Mouse (Mus musculus): ENCODE measurements at regions not wholly inside any gene's neighbourhood (a gene's known extent, or its start where the extent isn't known, plus 50 kb on each side); places are given as distances from the start of the nearest gene placed in this dataset.

DNA sequence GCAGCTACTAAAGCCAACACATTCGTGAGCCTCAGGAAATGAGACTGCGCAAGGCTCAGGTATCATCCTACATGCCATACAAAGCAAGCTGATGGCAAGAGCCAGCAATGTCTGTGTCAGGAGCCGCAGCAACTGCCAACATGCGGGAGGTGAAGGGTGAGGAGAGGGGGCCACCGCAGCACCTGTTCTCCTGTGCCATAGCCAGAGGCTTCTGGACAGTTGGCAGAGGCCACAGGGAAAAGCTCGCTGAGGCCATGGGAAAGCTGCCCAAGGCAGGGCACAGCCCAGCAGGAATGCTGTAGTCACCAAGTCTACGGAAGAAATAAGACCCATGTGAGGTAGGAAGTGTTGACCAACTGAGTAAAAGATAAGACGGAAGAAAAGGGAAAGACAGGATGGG lies 149.1 kb upstream of the Runx1 start:
- no peak for ATAC-seq (replicated peaks in 1 of 2; ENCODE audit: insufficient read depth in 1 of 2, low FRiP score in 2 of 2, low TSS enrichment in 1 of 2, low read depth in 1 of 2, poor library complexity in 2 of 2, severe bottlenecking in 2 of 2)

DNA sequence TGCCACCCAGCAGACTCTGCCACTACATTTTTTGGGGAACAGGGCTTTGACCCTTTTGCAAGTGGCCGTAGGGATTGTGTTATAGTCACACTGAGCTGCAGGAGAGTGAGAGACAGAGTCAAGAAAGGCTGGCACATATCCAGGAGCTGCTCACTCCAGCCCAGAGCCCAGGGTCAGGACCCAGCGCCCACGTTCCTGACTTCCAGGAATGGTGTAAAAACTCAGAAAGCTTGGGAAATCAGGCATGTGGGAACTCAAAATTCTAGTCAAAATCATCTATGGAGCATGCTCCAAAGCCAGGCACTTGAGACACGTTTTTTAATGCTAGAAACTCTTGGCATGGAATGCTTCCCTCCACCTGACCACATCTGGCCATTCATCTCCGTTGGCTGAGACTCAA lies 146.7 kb upstream of the Runx1 start:
- no peak for ATAC-seq (replicated peaks in 1 of 2; ENCODE audit: insufficient read depth in 1 of 2, low FRiP score in 2 of 2, low TSS enrichment in 1 of 2, low read depth in 1 of 2, poor library complexity in 2 of 2, severe bottlenecking in 2 of 2)

DNA sequence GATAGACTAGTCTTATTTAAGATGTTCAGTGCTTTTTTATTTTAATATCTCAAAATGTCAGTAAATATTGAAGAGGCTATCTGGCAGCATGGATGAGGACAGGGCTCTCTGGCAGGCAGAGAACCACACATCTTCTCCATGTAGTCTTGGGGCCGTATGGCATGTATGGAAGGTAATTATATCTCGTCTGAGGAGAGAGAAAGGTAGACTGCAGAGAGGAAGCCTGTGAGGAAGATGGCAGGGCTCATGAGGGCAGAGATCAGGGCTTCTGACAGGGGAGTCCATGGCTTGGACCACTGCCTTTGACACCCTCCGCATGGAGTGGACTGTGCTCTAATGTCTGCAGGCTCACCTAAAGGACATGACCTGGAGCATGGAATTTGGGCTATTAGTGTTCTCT lies 146.0 kb upstream of the Runx1 start:
- ATAC-seq (replicated peaks in 1 of 2; ENCODE audit: insufficient read depth in 1 of 2, low FRiP score in 2 of 2, low TSS enrichment in 1 of 2, low read depth in 1 of 2, poor library complexity in 2 of 2, severe bottlenecking in 2 of 2): no peak

DNA sequence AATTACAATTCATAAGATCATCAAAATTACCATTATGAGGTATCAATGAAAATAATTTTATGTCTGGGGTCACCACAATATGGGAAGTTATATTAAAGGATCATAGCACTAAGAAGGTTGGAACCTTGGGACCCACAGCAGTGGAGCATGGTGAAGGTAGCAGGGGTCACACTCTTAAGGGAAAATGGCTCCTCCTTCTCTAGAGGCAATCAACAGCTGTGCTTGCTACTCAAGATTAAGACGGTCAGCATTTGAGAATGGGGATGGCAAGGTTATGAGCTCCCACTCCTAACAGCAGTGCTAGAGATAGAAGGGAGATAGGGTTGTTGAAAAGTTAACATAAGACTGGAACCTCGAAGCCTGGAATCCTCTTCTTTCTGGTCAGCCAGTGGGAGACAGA lies 144.6 kb upstream of the Runx1 start:
- no peak for ATAC-seq (replicated peaks in 1 of 2; ENCODE audit: insufficient read depth in 1 of 2, low FRiP score in 2 of 2, low TSS enrichment in 1 of 2, low read depth in 1 of 2, poor library complexity in 2 of 2, severe bottlenecking in 2 of 2)

DNA sequence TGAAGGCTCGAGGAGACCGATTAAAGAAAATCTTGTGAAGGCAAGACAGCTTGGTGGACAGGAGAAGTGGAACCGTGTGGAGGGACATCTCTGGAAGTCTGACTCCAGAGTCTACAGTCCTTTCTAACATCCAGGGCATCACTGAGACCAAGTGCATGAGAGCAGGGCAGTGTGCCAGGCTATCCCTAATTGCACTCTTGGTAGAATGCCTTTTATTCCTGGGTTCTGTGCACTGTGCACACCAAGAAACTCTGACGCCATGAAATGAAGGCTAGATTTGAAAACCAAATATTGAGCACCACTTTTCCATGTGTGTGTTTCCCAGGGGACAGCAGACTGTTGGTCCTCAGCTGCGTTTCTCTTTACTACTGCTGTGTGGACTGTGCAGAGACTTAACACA lies 143.1 kb upstream of the Runx1 start:
- ATAC-seq (replicated peaks in 1 of 2; ENCODE audit: insufficient read depth in 1 of 2, low FRiP score in 2 of 2, low TSS enrichment in 1 of 2, low read depth in 1 of 2, poor library complexity in 2 of 2, severe bottlenecking in 2 of 2): no peak

DNA sequence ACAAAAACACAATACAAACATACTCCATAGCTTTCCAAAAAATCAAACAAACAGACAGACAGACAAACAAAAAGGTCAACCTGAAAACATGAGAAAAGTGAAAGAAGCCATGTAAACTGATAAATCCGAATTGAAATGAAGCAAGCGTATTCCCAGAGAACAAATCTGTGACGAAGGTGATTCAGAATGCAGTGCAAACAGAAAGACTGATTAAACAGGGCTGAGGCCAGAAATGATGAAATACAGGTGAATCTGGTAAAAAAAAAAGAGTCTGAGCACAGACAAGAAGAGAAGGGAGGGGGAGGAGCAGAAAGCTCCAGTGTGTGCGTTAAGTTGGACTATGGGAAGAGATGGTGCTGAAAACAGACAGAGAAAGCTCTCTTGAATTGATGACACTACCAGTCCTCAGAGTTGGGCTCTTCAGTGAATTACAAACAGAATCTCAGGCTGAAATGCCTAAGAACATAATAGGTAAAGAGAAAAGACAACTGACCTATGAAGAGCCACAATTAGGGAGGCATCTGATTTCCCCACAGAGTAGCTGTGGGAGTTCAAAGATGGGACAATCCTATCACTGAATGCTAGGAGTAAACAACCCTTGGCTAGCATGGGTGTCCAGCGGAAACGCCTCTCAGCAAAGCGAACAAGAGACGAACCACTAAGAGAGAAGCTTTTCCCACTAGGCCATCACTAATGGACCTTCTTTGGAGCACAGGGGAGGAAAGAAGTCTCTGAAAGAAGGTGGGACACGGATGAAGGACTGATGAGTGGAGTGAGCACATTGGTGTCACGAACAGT lies 140.3 kb upstream of the Runx1 start:
- ATAC-seq (replicated peaks in 1 of 2; ENCODE audit: insufficient read depth in 1 of 2, low FRiP score in 2 of 2, low TSS enrichment in 1 of 2, low read depth in 1 of 2, poor library complexity in 2 of 2, severe bottlenecking in 2 of 2): no peak

DNA sequence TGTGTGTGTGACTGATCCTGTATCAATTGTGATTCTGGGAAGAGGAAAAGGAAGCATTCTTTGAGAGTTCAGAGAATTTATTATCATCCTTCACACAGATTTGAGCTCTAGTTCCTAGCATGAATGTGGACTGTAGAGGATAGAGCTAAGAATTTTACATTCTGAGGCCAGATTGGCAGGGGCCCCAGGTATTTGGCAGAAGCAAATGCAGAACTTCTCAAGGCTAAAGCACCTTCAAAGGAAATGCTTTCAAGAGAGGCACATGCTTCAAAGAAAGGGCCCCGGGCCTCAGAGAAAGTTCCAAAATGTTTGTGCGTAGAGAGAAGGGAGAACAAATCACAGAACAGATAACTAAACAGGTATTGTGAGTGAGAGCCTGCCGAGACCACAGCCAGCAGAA lies 139.7 kb upstream of the Runx1 start:
- ATAC-seq (replicated peaks in 1 of 2; ENCODE audit: insufficient read depth in 1 of 2, low FRiP score in 2 of 2, low TSS enrichment in 1 of 2, low read depth in 1 of 2, poor library complexity in 2 of 2, severe bottlenecking in 2 of 2): no peak

DNA sequence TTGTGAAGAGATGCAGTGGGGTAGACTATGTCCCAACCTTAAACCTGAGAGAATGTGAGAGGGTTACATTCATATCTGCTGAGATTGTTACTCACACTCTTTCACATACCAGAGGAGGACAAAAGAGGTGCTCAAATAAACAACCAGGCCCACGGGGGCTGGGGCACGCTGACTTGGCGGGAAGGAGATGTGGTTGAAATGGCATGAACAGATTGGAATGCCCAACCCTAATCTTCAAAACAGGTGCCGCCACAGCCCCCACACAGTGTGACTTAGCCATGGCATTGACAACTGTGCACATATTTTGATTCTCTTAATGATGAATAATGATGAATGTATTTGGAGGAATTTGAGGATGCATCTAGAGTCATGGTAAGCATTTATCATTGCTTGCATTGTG lies 137.6 kb upstream of the Runx1 start:
- no peak for ATAC-seq (replicated peaks in 1 of 2; ENCODE audit: insufficient read depth in 1 of 2, low FRiP score in 2 of 2, low TSS enrichment in 1 of 2, low read depth in 1 of 2, poor library complexity in 2 of 2, severe bottlenecking in 2 of 2)

DNA sequence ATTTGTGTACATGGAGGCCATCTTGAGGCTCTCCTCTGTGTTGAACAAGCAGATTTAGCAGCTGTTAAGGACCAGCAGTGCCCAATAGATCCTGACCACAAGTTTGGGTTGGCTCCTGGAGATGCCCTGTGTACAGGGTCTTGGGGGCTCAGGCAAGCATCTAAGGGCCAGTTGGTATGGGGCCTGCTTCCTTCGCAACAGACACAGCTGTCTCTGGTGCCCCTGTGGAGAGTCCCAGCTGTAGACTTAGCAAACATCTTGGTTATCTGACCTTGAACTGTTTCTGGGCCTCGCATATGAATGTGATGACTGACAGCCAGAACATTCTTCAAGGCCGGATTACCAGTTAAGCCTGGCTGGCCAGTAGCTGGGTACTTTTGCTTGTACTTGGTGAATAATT lies 135.4 kb upstream of the Runx1 start:
- no peak for ATAC-seq (replicated peaks in 1 of 2; ENCODE audit: insufficient read depth in 1 of 2, low FRiP score in 2 of 2, low TSS enrichment in 1 of 2, low read depth in 1 of 2, poor library complexity in 2 of 2, severe bottlenecking in 2 of 2)

DNA sequence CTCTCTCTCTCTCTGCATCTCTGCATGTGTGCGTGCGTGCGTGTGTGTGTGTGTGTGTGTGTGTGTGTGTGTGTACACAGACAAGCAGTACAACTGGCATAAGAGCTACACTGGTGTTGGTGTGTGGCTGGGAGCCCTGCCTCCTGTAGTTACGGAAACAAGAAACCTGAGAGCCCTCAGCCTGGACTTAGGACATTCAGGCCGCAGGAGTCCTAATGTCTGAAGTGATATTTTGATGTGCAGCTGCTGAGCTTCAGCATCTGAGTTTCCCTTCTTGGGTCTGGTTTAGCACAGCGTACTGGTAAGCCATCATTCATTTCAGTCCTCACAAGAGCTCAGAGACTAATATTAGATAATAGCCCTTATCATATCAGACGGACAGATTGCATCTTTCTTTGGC lies 134.8 kb upstream of the Runx1 start:
- ATAC-seq (replicated peaks in 1 of 2; ENCODE audit: insufficient read depth in 1 of 2, low FRiP score in 2 of 2, low TSS enrichment in 1 of 2, low read depth in 1 of 2, poor library complexity in 2 of 2, severe bottlenecking in 2 of 2): no peak

DNA sequence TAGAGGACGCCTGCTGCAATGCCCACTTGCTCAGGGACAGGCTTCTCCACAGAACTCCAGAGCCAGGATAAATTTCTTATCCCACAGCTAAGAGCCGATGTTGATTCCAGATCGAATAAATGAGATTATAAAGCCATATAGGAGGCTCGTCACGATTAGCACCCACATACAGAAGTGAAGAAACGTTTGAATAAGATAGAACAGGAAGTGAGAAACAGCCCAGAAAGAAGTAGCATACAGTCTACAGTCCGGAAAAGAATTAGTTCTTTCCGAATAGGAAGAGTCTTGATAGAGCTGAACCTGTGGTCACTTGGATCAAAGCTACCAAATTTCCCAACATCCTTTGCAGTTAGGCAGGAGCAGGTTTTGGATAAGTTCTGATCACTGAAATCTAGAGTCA lies 133.0 kb upstream of the Runx1 start:
- ATAC-seq (replicated peaks in 1 of 2; ENCODE audit: insufficient read depth in 1 of 2, low FRiP score in 2 of 2, low TSS enrichment in 1 of 2, low read depth in 1 of 2, poor library complexity in 2 of 2, severe bottlenecking in 2 of 2): no peak

DNA sequence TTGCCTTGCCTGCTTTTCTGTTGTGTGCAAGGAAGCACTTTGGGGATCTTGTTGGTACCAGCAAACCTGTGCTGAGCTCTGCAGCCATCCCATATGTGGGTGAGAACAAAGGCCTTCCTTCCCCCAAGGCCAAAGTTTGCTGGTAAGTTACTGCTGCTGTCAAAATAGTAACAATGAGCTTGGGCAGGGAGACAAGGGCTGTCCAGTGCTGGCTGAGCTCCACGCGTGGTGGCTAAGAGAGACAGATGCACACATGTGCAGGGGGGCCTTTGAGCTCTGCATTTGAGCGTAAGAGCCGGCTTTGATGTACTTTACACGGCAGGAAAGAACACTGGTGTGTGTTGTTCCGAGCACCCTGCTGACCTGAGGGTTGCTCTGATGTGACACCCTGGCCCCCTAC lies 132.2 kb upstream of the Runx1 start:
- no peak for ATAC-seq (replicated peaks in 1 of 2; ENCODE audit: insufficient read depth in 1 of 2, low FRiP score in 2 of 2, low TSS enrichment in 1 of 2, low read depth in 1 of 2, poor library complexity in 2 of 2, severe bottlenecking in 2 of 2)

DNA sequence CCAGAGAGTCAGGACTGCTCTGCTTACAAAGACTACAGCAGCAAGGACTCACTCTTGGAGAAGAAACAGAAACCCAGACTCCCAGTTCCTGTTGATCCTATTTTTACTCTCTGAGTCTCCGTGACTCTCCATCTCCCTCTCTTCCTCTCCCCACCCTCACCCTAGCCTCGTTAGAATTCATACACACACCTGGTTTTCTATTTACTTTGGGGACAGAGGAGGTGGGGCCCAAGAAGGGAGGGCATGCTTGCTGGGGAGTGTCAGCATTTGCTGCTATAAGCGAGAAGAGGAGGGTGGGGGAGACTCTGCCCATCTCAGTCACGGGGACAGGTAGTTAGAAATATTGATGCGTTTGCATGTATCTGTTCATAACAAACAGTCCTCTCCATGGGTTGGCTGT lies 129.6 kb upstream of the Runx1 start:
- ATAC-seq (replicated peaks in 1 of 2; ENCODE audit: insufficient read depth in 1 of 2, low FRiP score in 2 of 2, low TSS enrichment in 1 of 2, low read depth in 1 of 2, poor library complexity in 2 of 2, severe bottlenecking in 2 of 2): no peak

DNA sequence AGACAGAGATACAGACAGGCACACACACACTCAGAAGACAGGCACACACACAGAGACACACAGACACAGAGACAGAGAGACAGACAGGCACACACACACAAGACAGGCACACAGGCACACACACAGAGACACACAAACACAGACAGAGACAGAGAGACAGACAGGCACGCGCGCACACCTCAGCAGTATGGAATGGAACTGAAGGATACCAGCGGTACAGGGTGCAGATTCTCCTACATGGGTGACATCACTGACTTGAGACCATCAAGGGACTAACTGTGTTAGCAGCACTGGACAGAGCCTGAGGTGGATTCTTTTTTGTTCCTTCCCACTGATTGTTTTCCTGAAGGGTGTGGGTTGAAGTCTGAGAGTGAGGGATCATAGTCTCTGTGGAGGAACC lies 129.1 kb upstream of the Runx1 start:
- no peak for ATAC-seq (replicated peaks in 1 of 2; ENCODE audit: insufficient read depth in 1 of 2, low FRiP score in 2 of 2, low TSS enrichment in 1 of 2, low read depth in 1 of 2, poor library complexity in 2 of 2, severe bottlenecking in 2 of 2)

DNA sequence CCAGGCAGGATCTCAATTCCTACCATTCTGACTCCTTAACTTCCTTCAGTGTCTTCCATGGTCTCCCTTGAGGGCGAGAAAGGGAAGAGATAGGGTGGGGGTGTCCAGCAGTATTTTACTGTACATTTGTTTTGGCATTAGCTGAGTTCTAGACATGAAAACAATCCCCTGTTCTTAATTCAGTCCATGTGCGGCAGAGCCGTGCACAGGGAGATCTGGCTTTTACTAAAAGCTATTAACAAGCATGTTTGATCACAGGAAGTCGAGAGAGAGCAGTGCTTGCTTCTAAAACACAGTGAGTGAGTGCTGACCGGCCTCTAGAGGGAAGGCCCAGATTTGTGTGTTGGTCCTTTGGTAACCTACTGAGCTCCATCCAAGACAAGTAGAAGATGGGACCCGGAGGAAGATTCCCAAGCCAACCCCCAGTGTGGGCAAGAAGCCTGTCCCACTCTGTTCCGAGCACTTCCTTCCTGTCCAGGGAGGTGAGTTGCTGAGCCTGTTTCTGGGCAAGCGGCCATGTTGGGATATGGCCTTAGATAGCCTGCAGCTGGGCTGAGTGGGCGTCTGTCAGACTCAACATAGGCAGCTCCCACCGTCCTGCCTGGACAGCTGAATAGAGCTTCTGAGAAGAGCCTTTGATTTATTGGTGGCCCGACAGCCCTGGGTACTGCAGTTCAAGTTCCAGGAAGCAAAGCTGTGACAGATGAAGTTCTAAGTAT lies 128.1 kb upstream of the Runx1 start:
- ATAC-seq (replicated peaks in 1 of 2; ENCODE audit: insufficient read depth in 1 of 2, low FRiP score in 2 of 2, low TSS enrichment in 1 of 2, low read depth in 1 of 2, poor library complexity in 2 of 2, severe bottlenecking in 2 of 2): no peak

DNA sequence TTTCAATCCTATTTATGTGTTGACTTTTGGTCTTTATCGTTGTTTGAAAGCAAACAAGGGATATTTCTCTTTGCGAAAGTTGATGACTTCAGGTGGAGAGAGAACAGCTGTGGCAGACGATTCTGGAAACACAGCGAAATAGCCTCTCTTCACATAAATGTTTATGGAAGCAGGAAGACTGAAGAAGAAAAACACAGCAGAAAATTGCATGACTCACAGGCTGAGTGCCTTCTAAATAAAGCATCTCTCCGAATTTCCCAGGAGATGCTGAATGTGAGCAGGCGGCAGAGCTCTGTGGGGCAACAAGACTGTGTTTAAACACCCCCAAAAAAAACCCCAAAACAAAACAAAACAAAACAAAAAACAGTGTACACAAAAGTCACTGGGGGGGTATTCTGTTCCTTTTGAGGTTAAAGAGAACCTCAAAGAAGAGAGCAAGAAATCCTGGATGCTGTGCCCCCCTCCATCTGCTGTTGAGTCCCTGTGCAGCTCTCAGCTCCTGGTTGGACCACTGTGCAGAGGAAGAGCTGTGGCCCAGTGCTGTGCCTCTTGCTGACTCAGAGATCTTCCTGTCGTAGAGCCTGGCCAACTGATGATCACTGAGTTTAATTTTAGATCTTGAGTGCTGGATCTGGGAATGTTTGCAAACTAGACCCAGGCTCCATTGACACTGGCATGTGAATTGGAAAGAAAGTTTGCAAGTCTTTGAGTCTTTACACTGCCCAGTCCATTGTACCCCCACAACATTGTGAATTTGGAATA lies 126.6 kb upstream of the Runx1 start:
- no peak for ATAC-seq (replicated peaks in 1 of 2; ENCODE audit: insufficient read depth in 1 of 2, low FRiP score in 2 of 2, low TSS enrichment in 1 of 2, low read depth in 1 of 2, poor library complexity in 2 of 2, severe bottlenecking in 2 of 2)

DNA sequence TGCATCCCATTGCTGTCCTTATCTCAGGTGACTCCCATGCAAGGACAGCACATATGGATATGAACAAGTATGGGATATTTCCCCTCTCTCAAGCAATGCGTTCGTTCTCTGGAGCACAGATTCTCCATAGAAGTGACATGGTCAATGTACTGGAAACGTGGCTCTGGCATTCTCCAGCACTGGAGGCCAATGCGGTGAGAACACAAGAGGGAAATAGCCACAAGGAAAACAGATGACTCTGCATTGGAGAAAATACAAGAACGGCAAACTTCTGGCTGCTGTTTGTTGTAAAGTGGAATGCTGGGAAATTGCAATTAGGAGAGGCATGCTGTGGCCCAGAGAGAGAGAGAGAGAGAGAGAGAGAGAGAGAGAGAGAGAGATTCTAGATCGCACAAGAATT lies 125.6 kb upstream of the Runx1 start:
- ATAC-seq (replicated peaks in 1 of 2; ENCODE audit: insufficient read depth in 1 of 2, low FRiP score in 2 of 2, low TSS enrichment in 1 of 2, low read depth in 1 of 2, poor library complexity in 2 of 2, severe bottlenecking in 2 of 2): no peak

DNA sequence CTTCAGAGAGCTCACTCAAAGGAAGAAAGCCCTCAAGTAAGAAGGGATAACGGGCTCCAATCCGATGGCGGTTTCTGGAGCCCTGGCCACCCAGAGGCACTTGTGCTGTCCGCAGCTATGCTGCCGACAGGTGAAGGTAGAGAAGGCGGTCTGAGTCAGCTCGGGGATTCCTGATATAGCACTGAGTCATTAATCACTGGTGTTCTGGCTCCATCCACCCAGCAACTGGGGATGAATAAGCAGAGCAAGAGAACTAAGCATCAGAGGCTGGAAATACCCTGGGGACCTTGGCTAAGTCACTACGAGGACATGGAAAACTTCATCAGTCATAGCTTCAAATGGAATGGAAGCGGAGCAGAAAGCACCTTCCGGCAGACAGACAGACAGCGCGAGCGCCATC lies 122.5 kb upstream of the Runx1 start:
- no peak for ATAC-seq (replicated peaks in 1 of 2; ENCODE audit: insufficient read depth in 1 of 2, low FRiP score in 2 of 2, low TSS enrichment in 1 of 2, low read depth in 1 of 2, poor library complexity in 2 of 2, severe bottlenecking in 2 of 2)

Data from hematopoietic stem cell, adult 5-6 weeks (primary cell).